Mouse (Mus musculus) heart, adult 18-20 months (tissue): ENCODE measurements around the gene Erbb2. TPM values are rescaled to one million over a fixed set of nuclear protein-coding genes. Genes with fewer than 3 reads are reported as not detected.
"Not testable (repeated sequence)": the region's sequence is repeated elsewhere in the genome, so short reads cannot be mapped to it uniquely, and the experiment has no call there.

ENCODE experiments used
- DNase-seq, 2 experiments: peaks; one replicate each; pipeline ENCODE4 v3.0.0; 2021 to 2022; ENCODE audit warnings: mixed read lengths in 1 of 2
- long read RNA-seq, 2 experiments: library from polyadenylated mRNA; stranded (forward); transcript quantifications; one replicate each; pipeline ENCODE4 v2.0.0; 2021
- total RNA-seq, 2 experiments: library from RNA; stranded (reverse); gene quantifications; 2 replicates each; pipeline ENCODE4 v1.2.3; 2021

Erbb2 gene
- total RNA-seq, result 1 to 10 TPM; 5.6 to 5.9 TPM
- long read RNA-seq, experiment 1, full-length matches to known transcripts, result 3 of 7 reads
- long read RNA-seq, experiment 1, partial matches to known transcripts, result 2 of 7 reads
- long read RNA-seq, experiment 1, other reads (novel, unspliced or antisense), result 2 of 7 reads
- long read RNA-seq, experiment 2, partial matches to known transcripts, result 1 of 2 reads
- long read RNA-seq, experiment 2, other reads (novel, unspliced or antisense), result 1 of 2 reads

- DNase-seq, result peak; percentile 77 to 85
These were observed at the start of gene Erbb2 for GRCm38 (mm10) chr11:98412273-98412796. Erbb2 (plus strand) TSS chr11:98412470.

GRCm38 (mm10) chr11:98363817-98364216, 48.5 kb upstream of the Erbb2 start:
- no peak for DNase-seq

GRCm38 (mm10) chr11:98364410-98364809, 47.9 kb upstream of the Erbb2 start:
- no peak for DNase-seq

GRCm38 (mm10) chr11:98366290-98366689, 46.0 kb upstream of the Erbb2 start:
- no peak for DNase-seq

GRCm38 (mm10) chr11:98367171-98367862, 45.0 kb upstream of the Erbb2 start:
- no peak for DNase-seq

- DNase-seq, result peak in 1 of 2 experiments; percentile 35
These were observed 44.4 kb upstream of the Erbb2 start for GRCm38 (mm10) chr11:98367863-98368186.

GRCm38 (mm10) chr11:98369337-98369736, 42.9 kb upstream of the Erbb2 start:
- no peak for DNase-seq

GRCm38 (mm10) chr11:98370588-98370987, 41.7 kb upstream of the Erbb2 start:
- DNase-seq, result no peak

GRCm38 (mm10) chr11:98371556-98372240, 40.6 kb upstream of the Erbb2 start:
- no peak for DNase-seq

- peak in 1 of 2 experiments; percentile 75 for DNase-seq
These were observed 39.9 kb upstream of the Erbb2 start for GRCm38 (mm10) chr11:98372406-98372805.

GRCm38 (mm10) chr11:98373244-98373643, 39.0 kb upstream of the Erbb2 start:
- no peak for DNase-seq

- DNase-seq, result peak; percentile 67 to 72
These were observed 38.0 kb upstream of the Erbb2 start for GRCm38 (mm10) chr11:98374266-98374665.

GRCm38 (mm10) chr11:98376756-98377155, 35.5 kb upstream of the Erbb2 start:
- no peak for DNase-seq

- DNase-seq, result peak; percentile 73 to 89
These were observed 34.5 kb upstream of the Erbb2 start for GRCm38 (mm10) chr11:98377787-98378186.

- peak; percentile 67 to 82 for DNase-seq
These were observed 32.9 kb upstream of the Erbb2 start for GRCm38 (mm10) chr11:98379379-98379778.

GRCm38 (mm10) chr11:98380106-98380505, 32.2 kb upstream of the Erbb2 start:
- peak; percentile 71 to 73 for DNase-seq

- DNase-seq, result no peak
These were observed 30.6 kb upstream of the Erbb2 start for GRCm38 (mm10) chr11:98381651-98382050.

GRCm38 (mm10) chr11:98382405-98382804, 29.9 kb upstream of the Erbb2 start:
- not testable (repeated sequence) for DNase-seq

GRCm38 (mm10) chr11:98383261-98384030, 28.8 kb upstream of the Erbb2 start, which contains the start of gene Tcap:
Tcap (plus strand) TSS chr11:98383811.
- DNase-seq, result peak; percentile 81 to 83

- no peak for DNase-seq
These were observed 28.1 kb upstream of the Erbb2 start for GRCm38 (mm10) chr11:98384216-98384615.

GRCm38 (mm10) chr11:98384721-98385637, 27.3 kb upstream of the Erbb2 start:
- DNase-seq, result peak; percentile 76 to 78
